Mouse (Mus musculus): ENCODE measurements around the gene Tnfrsf12a.

Gene Tnfrsf12a

GRCm38 (mm10) chr17:23680336-23680735, 3.1 kb upstream of the Tnfrsf12a start:
- no peak for DNase-seq

GRCm38 (mm10) chr17:23679127-23679835, 2.0 kb upstream of the Tnfrsf12a start, which contains the start of gene Cldn6:
Gene Cldn6, plus strand, starts transcription at chr17:23679249.
- DNase-seq = no peak

DNA sequence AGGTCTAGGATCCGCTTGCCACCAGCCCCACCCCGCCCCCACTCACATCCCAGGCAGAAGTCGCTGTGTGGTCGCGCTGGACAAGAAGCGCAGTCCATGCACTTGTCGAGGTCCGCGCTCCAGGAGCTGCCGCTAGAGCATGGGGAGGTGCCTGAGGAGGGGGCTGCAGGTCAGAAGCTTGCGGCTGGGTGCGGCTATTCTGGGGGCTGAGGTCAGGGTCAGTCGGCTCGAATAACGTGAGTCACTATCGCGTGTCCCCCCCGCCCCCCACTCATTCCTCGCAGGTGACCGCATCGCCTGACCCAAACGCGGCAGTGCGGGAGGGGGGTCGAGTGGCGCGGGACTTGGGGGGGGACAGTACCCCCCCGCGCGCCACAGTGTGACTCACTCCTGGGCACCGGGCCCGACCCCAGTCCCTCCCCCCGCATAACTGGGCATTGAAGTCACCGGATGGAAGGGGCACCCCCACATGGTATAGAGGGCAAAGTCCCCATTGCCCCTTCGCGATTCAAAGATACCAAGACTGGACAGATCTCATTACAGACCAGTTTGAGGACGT, 716 bp downstream of the Tnfrsf12a start:
- peak in 1 of 2 experiments; percentile 38 for DNase-seq

- DNase-seq = peak in 1 of 2 experiments; percentile 66
Observed at GRCm38 (mm10) chr17:23675564-23676281, 1.5 kb downstream of the Tnfrsf12a start.

- DNase-seq = peak in 1 of 2 experiments; percentile 40
Observed at GRCm38 (mm10) chr17:23675127-23675526, 2.1 kb downstream of the Tnfrsf12a start.

GRCm38 (mm10) chr17:23674271-23674952, 2.9 kb downstream of the Tnfrsf12a start:
- peak in 1 of 2 experiments; percentile 32 for DNase-seq

DNA sequence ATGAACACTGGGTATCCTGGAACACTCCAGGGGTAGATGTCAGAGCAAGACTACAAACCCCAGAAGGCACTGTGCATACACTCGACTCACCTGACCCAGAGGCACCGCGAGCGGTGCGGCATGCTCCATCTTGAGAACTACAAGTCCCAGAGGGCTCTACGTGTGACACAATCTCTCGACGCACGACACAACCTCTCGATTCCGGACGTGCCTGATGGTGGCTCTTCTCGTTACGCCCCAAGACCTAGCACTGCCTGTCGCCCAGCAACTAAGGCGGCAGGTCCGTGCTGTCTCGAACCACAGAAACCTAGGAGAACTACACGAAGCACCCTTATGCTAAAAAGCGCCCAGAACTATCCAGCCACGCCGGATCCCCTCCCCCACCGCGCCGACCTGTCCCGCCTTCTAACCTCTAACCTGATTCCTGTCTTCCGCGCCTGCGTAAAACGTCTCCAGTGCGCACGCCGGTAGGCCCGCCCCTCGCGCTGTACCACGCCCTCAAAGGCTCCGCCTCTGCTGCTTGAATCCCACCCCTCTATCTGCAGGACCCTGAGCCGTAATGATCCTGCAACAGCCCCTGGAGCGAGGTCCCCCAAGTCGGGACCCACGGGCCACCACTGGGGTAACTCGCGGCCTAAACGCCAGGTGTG, 3.7 kb downstream of the Tnfrsf12a start, which contains the start of the genes Hcfc1r1 and Thoc6:
Gene Hcfc1r1, plus strand, starts transcription at position 173 of the 650 bp plus-strand sequence.
Gene Thoc6, minus strand, starts transcription at position 459 of the 650 bp plus-strand sequence.
- peak; percentile 96 for DNase-seq

DNA sequence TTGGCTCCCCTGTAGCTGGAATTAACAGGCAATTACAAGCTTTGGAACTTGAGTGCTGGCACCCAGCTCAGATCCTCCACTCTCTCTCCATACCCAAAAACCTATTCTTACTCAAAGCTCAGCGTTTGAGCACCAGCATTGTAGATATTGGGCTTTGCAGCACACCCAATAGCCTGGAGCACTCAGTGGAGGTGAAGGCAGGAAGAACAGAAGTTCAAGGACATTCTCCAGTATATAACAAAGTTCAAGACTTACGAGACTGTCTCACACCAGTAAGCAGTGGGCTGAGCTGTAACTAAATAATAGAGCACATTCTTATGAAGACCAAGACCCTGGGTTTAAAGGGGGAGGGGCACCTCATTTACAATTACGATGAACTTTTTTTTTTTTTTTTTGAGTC, 4.5 kb downstream of the Tnfrsf12a start:
- no peak for DNase-seq

- DNase-seq = no peak
Observed at GRCm38 (mm10) chr17:23671519-23671918, 5.7 kb downstream of the Tnfrsf12a start.

DNA sequence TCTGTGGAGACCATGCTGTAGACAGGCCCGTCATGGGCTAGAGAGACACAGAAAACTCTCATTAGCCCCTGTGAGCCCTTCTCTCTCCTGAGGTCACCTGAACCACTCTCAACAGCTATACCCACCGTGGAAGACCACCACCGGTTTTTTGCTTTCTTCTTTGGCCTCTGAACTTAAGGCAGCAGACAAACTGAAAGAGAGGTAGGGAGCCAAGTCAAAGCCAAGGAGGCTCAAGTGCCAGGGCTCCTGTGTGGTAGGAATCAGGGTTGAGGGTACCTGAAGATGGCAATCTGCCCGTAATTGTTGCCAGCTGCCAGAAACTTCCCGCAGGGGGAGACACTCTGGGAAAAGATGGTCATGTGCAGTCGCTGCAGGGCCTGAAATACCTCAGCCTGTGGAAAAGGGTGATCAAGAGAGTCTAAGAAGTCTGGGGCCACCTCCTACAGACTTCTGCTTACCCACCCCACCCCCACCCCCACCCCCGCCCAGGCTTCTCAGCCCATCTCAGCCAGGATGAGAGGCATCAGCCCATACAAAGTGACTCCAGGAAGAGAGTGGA, 6.7 kb downstream of the Tnfrsf12a start:
- no peak for DNase-seq

GRCm38 (mm10) chr17:23665511-23665910, 11.8 kb downstream of the Tnfrsf12a start:
- no peak for DNase-seq

GRCm38 (mm10) chr17:23664556-23665021, 12.7 kb downstream of the Tnfrsf12a start:
- DNase-seq = no peak

GRCm38 (mm10) chr17:23661526-23661925, 15.7 kb downstream of the Tnfrsf12a start:
- peak in 1 of 2 experiments; percentile 49 for DNase-seq

DNA sequence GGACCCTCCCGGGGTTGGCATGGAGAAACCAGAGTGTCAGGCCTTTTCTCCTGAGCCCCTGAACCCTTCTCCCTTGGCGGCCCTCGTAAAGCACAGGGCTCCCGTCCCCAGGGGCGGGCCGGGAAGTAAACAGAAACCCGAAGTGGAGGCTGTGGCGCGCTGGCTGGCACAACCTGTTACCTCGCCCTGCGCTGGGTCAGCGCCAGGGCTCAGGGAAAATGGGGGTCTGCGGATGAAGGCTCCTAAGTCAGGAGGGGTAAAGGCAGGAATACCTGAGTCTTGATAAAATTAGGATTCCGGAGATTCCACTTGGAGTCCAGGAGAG, 16.4 kb downstream of the Tnfrsf12a start:
- DNase-seq = no peak

DNA sequence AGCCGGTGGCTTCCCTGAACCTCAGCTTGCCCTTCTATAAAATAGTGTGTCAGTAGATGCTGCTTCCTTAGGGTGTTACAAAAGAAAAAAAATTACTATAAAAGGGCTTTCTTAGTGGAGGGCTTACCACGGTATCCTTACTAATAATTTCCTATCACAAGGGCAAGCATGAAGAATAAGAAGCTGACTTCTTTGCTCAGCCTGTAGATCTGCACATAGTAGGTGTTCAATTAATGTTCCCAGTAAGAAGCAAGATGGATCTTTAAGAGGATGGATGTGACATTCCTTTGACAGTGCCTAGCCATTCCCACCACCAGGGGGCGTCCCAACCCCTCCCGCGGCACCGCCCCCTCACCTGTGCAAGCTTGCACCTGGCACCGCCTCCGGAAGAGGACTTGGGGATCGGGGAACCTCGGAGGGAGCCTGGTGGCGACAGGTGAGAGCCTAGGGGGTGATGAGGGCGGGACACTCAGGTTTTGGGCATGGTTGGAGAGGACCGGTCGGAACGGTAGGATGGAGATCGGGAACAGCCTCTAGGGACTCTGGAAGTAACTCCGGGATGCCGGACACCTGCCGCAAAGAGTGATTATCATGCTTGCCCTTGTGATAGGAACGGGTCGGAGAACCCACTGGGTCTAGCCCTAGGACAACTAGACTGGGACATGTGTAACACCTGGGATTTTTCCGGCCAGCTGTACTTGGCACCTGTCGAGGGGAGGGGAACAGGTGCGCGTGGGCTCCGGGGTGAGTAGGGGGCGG, 17.0 kb downstream of the Tnfrsf12a start, which contains the start of gene Bicdl2:
Gene Bicdl2, plus strand, starts transcription at position 390 of the 759 bp plus-strand sequence.
- peak; percentile 72 to 86 for DNase-seq

DNA sequence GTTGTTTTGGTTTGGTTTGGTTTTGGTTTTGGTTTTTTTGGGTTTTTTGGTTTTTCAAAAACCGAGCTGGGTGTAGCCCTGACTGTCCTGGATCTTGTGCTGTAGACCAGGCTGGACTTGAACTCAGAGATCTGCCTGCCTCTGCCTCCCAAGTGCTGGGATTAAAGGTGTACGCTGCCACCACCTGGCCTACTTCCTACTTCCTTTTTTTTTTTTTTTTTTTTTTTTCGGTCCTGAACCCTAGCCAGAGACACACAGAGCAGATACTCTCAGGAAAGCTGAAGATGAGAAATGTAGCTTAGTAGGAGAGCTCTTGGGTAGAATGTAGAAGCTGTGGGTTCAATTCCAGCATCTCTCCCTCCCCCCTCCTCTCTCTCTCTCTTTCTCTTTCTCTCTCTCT, 18.8 kb downstream of the Tnfrsf12a start:
- no peak for DNase-seq

DNA sequence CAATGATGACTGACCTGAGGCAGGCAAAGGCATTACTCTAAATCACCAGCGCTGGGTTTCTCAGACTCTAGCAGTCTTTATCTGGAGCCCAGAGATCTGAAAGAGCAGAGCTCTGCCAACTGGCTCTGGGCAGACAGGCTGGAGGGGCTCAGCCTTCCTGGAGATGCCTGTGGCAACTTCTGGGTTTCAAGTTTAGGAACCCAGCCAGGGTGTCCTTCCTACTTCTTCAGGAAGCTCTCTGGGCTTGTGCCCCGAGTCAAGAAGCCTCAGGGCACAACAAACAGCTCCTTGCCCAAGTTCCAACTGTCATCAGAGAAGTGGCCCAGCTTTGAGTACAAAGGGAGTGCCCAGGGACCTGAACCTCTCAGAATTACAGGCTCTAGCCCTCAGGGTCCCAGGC, 22.9 kb downstream of the Tnfrsf12a start:
- no peak for DNase-seq

- no peak for DNase-seq
Observed at GRCm38 (mm10) chr17:23654001-23654400, 23.3 kb downstream of the Tnfrsf12a start.

GRCm38 (mm10) chr17:23653324-23653723, 23.9 kb downstream of the Tnfrsf12a start:
- no peak for DNase-seq

- no peak for DNase-seq
Observed at GRCm38 (mm10) chr17:23651363-23651762, 25.9 kb downstream of the Tnfrsf12a start.

GRCm38 (mm10) chr17:23645894-23646293, 31.4 kb downstream of the Tnfrsf12a start:
- DNase-seq = no peak
